Comparison of ENCODE assay signal across 9 mouse cellular contexts in genomic region chr15:87597149-87597548, GRCm38 (mm10). TPM values are rescaled to one million over a fixed set of nuclear protein-coding genes. Genes with fewer than 3 reads are reported as not detected.
DNase-seq lines count a peak whose midpoint lies in the region; ATAC-seq and TF ChIP-seq lines count a peak whose summit lies in the region.
"Had no signal": no experiment of that assay in that cellular context is flagged by ENCODE, and none has a peak within 500 bp of the region (broad histone marks: within the 10 kb centered on the region; RNA-seq: fewer than 3 reads in every experiment).

No protein-coding gene starts in this region.

- no peaks in the 10 kb centered on the region for H3K27me3 ChIP-seq in neural tube, embryonic 13.5 days
- H3K27me3 ChIP-seq in neural tube, embryonic 15.5 days (replicated peaks) = no peaks in the 10 kb centered on the region
- H3K27me3 ChIP-seq in intestine, postnatal 0 days (replicated peaks; ENCODE audit: control insufficient read depth, insufficient read depth, low read length) = no peaks in the 10 kb centered on the region
- H3K27me3 ChIP-seq: liver, embryonic 15.5 days had no signal

- H3K27ac ChIP-seq in neural tube, embryonic 13.5 days (replicated peaks) = no peak overlapping the region
- H3K27ac ChIP-seq in neural tube, embryonic 15.5 days (replicated peaks) = no peak overlapping the region
- H3K27ac ChIP-seq in intestine, postnatal 0 days (ENCODE audit: low read depth, low read length) = no peak overlapping the region
- H3K27ac ChIP-seq: liver, embryonic 15.5 days had no signal

- no peak for TF ChIP-seq CTCF in intestine, postnatal 0 days (IDR thresholded peaks at IDR 0.05; ENCODE audit: low read depth)

- DNase-seq in cerebellum, adult 11 months = peak; percentile 48
- no peak for DNase-seq in cerebellum, postnatal 4 days (ENCODE audit: low spot score in 2 of 2)
- peak; percentile 38 to 53 for DNase-seq in layer of hippocampus, postnatal 10 days (ENCODE audit: low spot score in 2 of 2)
- DNase-seq in urinary bladder, postnatal 14 days (ENCODE audit: low spot score) = peak; percentile 72

- H3K9me3 ChIP-seq in neural tube, embryonic 13.5 days = no peaks in the 10 kb centered on the region
- no peaks in the 10 kb centered on the region for H3K9me3 ChIP-seq in neural tube, embryonic 15.5 days (replicated peaks)
- H3K9me3 ChIP-seq in intestine, postnatal 0 days (ENCODE audit: control insufficient read depth) = no peaks in the 10 kb centered on the region
- H3K9me3 ChIP-seq: liver, embryonic 15.5 days had no signal

- H3K36me3 ChIP-seq in neural tube, embryonic 13.5 days = no peaks in the 10 kb centered on the region; the same call in 1 of the 2 replicates
- H3K36me3 ChIP-seq in neural tube, embryonic 15.5 days = no peaks in the 10 kb centered on the region
- no peaks in the 10 kb centered on the region for H3K36me3 ChIP-seq in intestine, postnatal 0 days (ENCODE audit: control insufficient read depth, insufficient read depth)
- H3K36me3 ChIP-seq: liver, embryonic 15.5 days had no signal

- no peak overlapping the region for H3K4me3 ChIP-seq in neural tube, embryonic 13.5 days
- no peak overlapping the region for H3K4me3 ChIP-seq in neural tube, embryonic 15.5 days (replicated peaks)
- no peak overlapping the region for H3K4me3 ChIP-seq in intestine, postnatal 0 days (ENCODE audit: low read depth, low read length)
- H3K4me3 ChIP-seq: liver, embryonic 15.5 days had no signal

- H3K9ac ChIP-seq in neural tube, embryonic 13.5 days = no peak overlapping the region
- no peak overlapping the region for H3K9ac ChIP-seq in neural tube, embryonic 15.5 days (replicated peaks)
- no peak overlapping the region for H3K9ac ChIP-seq in intestine, postnatal 0 days (ENCODE audit: low read depth, low read length)
- H3K9ac ChIP-seq: liver, embryonic 15.5 days had no signal

- H3K4me1 ChIP-seq in neural tube, embryonic 13.5 days (replicated peaks) = peaks cover 7% of the 10 kb centered on the region
- H3K4me1 ChIP-seq in neural tube, embryonic 15.5 days = peaks cover 7% of the 10 kb centered on the region; the same call in 1 of the 2 replicates
- no peaks in the 10 kb centered on the region for H3K4me1 ChIP-seq in intestine, postnatal 0 days (replicated peaks; ENCODE audit: control insufficient read depth, insufficient read depth, low read length)
- H3K4me1 ChIP-seq: liver, embryonic 15.5 days had no signal

- ATAC-seq in neural tube, embryonic 13.5 days (ENCODE audit: low read depth) = 0 out of 2 replicates have a peak, but pooled peaks have one; percentile 40
- ATAC-seq in neural tube, embryonic 15.5 days (ENCODE audit: low FRiP score) = no peak
- no peak for ATAC-seq in intestine, postnatal 0 days
- no peak for ATAC-seq in monocyte, adult 5-6 weeks (replicated peaks; ENCODE audit: insufficient number of reproducible peaks, low FRiP score, low TSS enrichment, poor library complexity, severe bottlenecking)

- 56% methylated on average over 4 of the region's 4 CpGs for WGBS in neural tube, embryonic 13.5 days
- WGBS in neural tube, embryonic 15.5 days = 36% methylated on average over 4 of the region's 4 CpGs
- 49% methylated on average over 4 of the region's 4 CpGs for WGBS in intestine, postnatal 0 days

- H3K4me2 ChIP-seq in neural tube, embryonic 13.5 days = no peak overlapping the region
- H3K4me2 ChIP-seq in neural tube, embryonic 15.5 days = no peak overlapping the region
- no peak overlapping the region for H3K4me2 ChIP-seq in intestine, postnatal 0 days (replicated peaks; ENCODE audit: low read depth)
- H3K4me2 ChIP-seq: liver, embryonic 15.5 days had no signal

RNA-seq across cellular contexts. Expression of gene Fam19a5, which starts 53.0 kb away (rescaled TPM):
- polyA plus RNA-seq in neural tube, embryonic 13.5 days (2015; fragmentation: Nextera tagmentation; extraction: Ambion mirVana) = 19.8 and 22.9 TPM in 2 replicates
- 26.5 and 30.1 TPM in 2 replicates for polyA plus RNA-seq in neural tube, embryonic 15.5 days (2015; fragmentation: Nextera tagmentation; extraction: Ambion mirVana)
- total RNA-seq in layer of hippocampus, postnatal 10 days (2021) = 10 to 100 TPM; 90.6 to 93.6 TPM
- 1.4 TPM in 2 replicates for polyA plus RNA-seq in intestine, postnatal 0 days (2015; fragmentation: Nextera tagmentation; extraction: Ambion mirVana)
- not detected in 3 replicates for total RNA-seq in monocyte, adult 5-6 weeks (2017)
- polyA plus RNA-seq: liver, embryonic 15.5 days had no signal

Comparison
In these comparisons a context has a peak if more than half of its experiments do, and no peak if none do; other contexts are left out.
1. DNase-seq: peak in cerebellum, adult 11 months (single experiment), layer of hippocampus, postnatal 10 days (2 of 2) and urinary bladder, postnatal 14 days (single experiment); none in cerebellum, postnatal 4 days (0 of 2).